Mouse (Mus musculus): ENCODE measurements at regions not wholly inside any gene's neighbourhood (a gene's known extent, or its start where the extent isn't known, plus 50 kb on each side); places are given as distances from the start of the nearest gene placed in this dataset.
"Not testable (repeated sequence)": the region's sequence is repeated elsewhere in the genome, so short reads cannot be mapped to it uniquely, and the experiment has no call there.

DNA sequence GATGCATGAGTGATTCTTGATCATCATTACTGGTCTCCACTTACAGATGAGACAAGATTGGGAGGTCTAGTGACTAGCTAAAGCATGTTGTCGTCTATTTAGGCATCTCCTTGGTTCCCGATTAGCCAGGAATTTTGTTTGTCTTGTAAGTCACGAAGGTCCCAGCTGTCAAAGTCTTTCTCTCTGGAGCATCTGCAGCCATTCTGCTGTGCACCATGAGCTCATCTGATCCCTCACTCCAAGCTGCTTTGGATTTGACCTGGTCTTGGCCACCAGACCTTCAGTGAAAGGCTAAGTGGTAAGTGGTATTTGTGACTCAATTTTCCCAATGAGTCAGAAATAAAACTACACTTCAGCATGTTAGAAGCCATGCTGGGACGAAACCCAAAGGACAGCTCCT lies 53.3 kb upstream of the Creb5 start:
- no peak for DNase-seq (ENCODE audit: low spot score in 2 of 2)

DNA sequence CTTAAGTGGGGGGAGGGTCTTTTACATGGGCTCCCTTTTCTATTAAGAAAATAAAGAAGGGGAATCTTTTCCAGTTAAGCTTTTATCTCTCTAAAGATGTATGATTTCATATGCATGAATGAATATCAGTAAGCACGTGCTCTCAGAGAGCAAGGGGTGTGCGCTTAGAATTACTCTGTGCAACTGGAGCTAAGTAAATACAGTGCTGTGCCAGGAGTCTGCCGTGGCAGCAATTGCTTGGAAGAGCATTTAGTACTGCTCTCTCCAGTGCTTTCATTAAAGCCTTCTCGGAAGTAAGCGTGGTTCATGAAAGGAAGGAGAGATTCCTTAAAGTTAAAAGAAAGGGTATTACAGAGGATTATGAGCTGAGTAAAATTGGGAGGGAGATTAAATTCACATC lies 54.5 kb upstream of the Creb5 start:
- no peak for DNase-seq (ENCODE audit: low spot score in 2 of 2)

- no peak for DNase-seq (ENCODE audit: low spot score in 2 of 2)
These were observed 57.7 kb upstream of the Creb5 start for GRCm38 (mm10) chr6:53229350-53229749.

- DNase-seq (ENCODE audit: low spot score in 2 of 2) = no peak
These were observed 65.0 kb upstream of the Creb5 start for GRCm38 (mm10) chr6:53222104-53222503.

GRCm38 (mm10) chr6:53221668-53222005 lies 65.4 kb upstream of the Creb5 start:
- DNase-seq (ENCODE audit: low spot score in 2 of 2) = no peak

- no peak for DNase-seq (ENCODE audit: low spot score in 2 of 2)
These were observed 66.0 kb upstream of the Creb5 start for GRCm38 (mm10) chr6:53220784-53221667.

- DNase-seq (ENCODE audit: low spot score in 2 of 2) = no peak
These were observed 68.2 kb upstream of the Creb5 start for GRCm38 (mm10) chr6:53218871-53219286.

DNA sequence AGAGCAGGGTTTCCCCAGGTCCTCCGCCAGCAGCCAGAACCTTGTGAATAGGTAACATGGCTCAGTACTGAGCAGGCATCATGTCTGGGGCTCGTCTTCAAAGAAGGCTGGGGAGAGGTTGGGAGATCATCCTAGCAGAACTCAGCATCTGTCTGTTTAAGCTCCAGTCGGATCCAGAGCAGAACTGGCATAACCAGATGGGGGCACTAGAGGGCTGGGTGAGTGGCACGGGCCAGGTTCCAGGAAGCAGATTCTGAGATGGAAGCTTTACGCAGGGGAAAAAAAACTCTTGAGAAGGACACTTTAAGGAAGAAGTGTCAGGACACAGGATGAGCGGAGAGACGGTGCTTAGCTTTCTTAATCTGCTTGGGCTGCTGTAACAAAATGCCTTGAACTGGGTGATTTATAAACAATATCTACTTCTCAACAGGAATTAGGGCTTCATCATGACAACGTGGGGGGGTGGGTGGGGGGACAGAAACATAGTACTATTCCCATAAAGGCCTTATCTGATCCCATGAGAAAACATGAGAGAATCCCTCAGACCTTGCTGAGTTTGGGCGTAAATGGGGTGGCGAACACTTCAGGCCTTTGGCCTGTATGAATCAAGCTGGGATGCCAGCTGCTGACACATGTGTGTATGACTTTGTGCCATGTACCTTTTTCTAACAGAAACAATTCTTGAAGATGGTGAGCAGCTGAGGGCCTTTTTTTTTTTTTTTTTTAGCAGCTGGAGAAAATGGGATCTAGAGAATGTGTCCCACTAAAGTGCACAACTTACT lies 69.6 kb upstream of the Creb5 start:
- peak in 1 of 2 experiments; percentile 37 for DNase-seq (ENCODE audit: low spot score in 2 of 2)

- DNase-seq (ENCODE audit: low spot score in 2 of 2) = no peak
These were observed 70.4 kb upstream of the Creb5 start for GRCm38 (mm10) chr6:53216715-53217114.

GRCm38 (mm10) chr6:53211420-53211819 lies 75.7 kb upstream of the Creb5 start:
- no peak for DNase-seq (ENCODE audit: low spot score in 2 of 2)

DNA sequence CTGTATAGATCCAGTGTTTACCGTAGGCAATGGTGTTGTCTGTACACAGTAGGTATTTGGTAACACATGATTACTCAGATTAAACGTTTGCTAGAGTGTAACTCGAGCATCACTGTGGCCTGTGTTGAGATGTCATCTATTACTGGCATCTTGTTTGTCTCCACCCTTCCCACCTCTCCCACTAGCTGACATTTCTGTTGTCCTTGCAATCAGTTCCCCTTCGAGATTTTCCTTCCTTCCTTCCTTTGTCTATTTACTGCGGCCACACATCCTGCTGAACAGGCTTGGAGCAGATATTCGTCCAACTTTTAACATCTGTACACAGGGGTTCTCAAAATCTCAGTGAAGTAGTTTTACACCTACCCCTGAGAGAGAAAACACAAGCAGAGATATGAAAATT lies 77.7 kb upstream of the Creb5 start:
- DNase-seq (ENCODE audit: low spot score in 2 of 2) = no peak

DNA sequence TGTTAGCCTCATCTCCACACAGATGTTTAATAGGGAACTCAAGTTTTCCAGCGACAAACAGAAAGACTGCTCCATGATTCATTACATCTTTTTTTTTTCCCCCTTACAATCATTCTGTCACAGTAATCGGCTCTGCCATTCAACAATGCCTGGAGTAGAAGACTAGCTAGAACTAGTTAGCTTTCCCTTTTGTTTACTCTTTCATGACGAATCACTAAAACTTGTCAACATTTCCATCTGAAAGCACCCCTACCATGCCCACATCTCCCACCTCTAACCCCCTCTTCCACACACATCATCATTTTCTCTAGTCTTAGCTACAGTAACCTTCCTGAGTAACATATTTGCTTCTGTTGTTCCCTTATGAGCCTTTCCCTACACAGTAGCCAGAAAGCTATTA lies 78.6 kb upstream of the Creb5 start:
- DNase-seq (ENCODE audit: low spot score in 2 of 2) = no peak

- DNase-seq (ENCODE audit: low spot score in 2 of 2) = no peak
These were observed 79.3 kb upstream of the Creb5 start for GRCm38 (mm10) chr6:53207781-53208180.

GRCm38 (mm10) chr6:53207361-53207760 lies 79.7 kb upstream of the Creb5 start:
- no peak for DNase-seq (ENCODE audit: low spot score in 2 of 2)

DNA sequence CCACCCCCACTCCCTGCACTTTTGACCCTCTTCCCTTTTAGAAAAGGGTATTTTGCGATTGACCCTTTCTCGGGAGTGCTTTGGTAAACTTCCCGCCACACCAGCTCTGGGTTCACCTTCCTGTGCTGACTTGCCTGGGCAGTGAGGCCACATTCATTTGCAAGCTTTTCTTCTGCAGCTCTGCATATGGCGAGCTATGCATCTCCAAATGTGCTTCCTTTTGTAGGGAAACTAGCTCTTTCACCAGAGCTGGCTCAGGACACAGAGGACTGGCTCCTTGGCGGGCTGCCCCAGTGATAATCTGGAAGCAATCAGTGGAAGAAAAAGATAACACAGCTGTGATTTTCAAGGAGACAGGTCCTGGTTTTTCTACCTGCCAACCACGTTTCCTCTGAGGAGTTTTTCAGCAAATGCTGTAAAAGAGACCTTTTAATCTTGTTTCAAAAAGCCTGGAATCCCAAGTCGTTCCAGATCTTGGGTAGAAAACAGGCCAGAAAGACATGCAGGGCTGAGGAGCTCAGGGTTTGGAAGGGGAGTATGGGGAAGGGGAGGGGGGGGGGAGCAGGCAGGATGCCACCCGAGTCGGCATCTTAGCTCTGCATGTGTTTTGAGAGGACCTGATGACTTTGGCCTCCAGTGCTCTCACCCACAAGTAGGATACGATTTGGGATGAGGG lies 85.7 kb upstream of the Creb5 start:
- no peak for DNase-seq (ENCODE audit: low spot score in 2 of 2)

GRCm38 (mm10) chr6:53199474-53199873 lies 87.6 kb upstream of the Creb5 start:
- no peak for DNase-seq (ENCODE audit: low spot score in 2 of 2)

DNA sequence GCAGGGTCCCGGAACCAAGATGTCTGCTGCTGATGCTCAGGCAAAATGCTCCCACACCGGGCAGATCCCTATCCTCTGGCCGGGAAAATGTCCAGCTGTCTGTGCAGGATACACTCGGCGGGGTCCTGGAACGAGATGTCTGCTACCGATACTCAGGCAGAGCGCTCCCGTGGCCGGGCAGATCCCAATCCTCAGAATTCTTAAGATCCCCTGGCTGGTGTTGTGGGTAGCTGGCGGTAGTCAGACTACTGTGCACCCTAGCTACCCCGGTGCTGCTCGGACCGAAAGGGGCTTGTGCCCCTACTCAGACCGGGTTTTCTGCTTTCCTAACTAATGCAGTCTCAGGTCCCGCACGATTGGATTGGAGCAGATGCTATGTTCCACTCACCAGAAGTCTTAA lies 104.9 kb upstream of the Creb5 start:
- not testable (repeated sequence) for DNase-seq (ENCODE audit: low spot score in 2 of 2)

DNA sequence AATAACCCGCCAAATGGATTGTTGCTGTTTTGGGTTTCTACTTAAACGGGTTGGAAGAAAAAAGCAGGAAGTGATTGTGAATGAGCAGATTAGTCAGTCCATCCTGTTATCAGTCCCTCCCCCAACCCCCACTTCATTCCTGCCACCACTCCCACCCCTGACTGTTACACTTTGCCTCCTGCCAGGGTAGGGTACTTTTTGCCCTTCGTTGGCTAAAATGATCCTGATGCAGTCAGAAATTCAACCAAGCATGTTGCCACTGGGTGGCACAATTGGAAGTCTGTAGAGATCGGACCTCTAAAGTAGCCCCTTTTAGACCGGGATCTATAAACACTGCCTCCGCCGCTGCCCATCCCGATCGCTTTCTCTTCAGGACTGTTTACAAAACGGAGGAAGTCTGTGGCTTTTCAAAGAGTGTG lies 96.0 kb upstream of the Jazf1 start:
- peak in 1 of 2 experiments; percentile 22 for DNase-seq (ENCODE audit: low spot score in 2 of 2)

- no peak for DNase-seq (ENCODE audit: low spot score in 2 of 2)
These were observed 94.7 kb upstream of the Jazf1 start for GRCm38 (mm10) chr6:53163091-53163490.

GRCm38 (mm10) chr6:53161627-53162026 lies 93.2 kb upstream of the Jazf1 start:
- no peak for DNase-seq (ENCODE audit: low spot score in 2 of 2)

GRCm38 (mm10) chr6:53154621-53155020 lies 86.2 kb upstream of the Jazf1 start:
- DNase-seq (ENCODE audit: low spot score in 2 of 2) = no peak

- no peak for DNase-seq (ENCODE audit: low spot score in 2 of 2)
These were observed 79.0 kb upstream of the Jazf1 start for GRCm38 (mm10) chr6:53147478-53147877.
